Mouse (Mus musculus) embryonic fibroblast, embryonic 13.5 days (primary cell): ENCODE measurements at regions not wholly inside any gene's neighbourhood (a gene's known extent, or its start where the extent isn't known, plus 50 kb on each side); places are given as distances from the start of the nearest gene placed in this dataset.

Source experiments
- H3K27ac ChIP-seq: 2 replicates; pipeline ENCODE4 v1.5.1; 2012; ENCODE audit warnings: low read length, control low read depth, inconsistent platforms; ENCODE audit not compliant: insufficient read depth
- H3K4me1 ChIP-seq: 2 replicates; pipeline ENCODE4 v1.6.1; 2011; ENCODE audit warnings: low read length; ENCODE audit not compliant: control insufficient read depth, insufficient read depth
- H3K4me3 ChIP-seq: 2 replicates; pipeline ENCODE4 v1.5.1; 2011; ENCODE audit warnings: mild to moderate bottlenecking, control low read depth, low read length; ENCODE audit not compliant: insufficient read depth
- CTCF ChIP-seq: IDR thresholded peaks from 2 replicates; pipeline ENCODE4 v1.5.1; 2011; ENCODE audit warnings: mild to moderate bottlenecking, control low read depth, low read length, moderate library complexity, borderline replicate concordance; ENCODE audit not compliant: insufficient read depth
- POLR2A ChIP-seq: IDR thresholded peaks from 2 replicates; pipeline ENCODE4 v1.6.1; 2011; ENCODE audit warnings: low read depth, mild to moderate bottlenecking, control low read depth, low read length, moderate library complexity

- Histone ChIP-seq H3K4me1 (no peaks in the 10 kb centered on the region), H3K27ac (no peak overlapping the region), H3K4me3 (no peak overlapping the region)
- TF ChIP-seq POLR2A = no peak
- TF ChIP-seq CTCF = no peak
Measured at GRCm38 (mm10) chr13:70340437-70340836, 297.0 kb downstream of the Ice1 start.

DNA sequence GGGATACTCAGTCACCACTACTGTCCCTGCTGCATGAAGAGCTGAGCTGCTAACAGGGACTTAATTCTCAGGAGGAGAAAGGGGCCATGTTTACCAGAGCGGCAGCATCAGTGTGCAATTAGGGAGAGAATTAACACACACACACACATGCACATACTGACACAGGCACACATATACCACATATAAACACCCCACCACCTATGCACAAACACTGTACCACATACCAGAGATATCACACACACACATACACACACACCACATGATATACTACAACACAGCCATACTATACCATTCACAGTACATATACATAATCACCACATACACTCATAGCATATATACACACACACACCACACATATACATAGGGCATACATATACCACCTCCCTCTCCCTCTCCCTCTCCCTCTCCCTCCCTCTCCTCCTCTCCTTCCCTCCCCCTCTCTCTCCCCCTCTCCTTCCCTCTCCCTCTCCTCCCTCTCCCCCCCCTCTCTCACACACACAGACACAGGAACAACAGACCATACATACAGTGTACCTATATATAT is 294.2 kb downstream of the Ice1 start:
- TF ChIP-seq POLR2A = no peak
- TF ChIP-seq CTCF = no peak
- Histone ChIP-seq H3K4me1 (no peaks in the 10 kb centered on the region), H3K4me3 (no peak overlapping the region), H3K27ac (no peak overlapping the region)

- TF ChIP-seq CTCF (no peak), POLR2A (no peak)
- Histone ChIP-seq H3K4me3 (no peak overlapping the region), H3K27ac (no peak overlapping the region), H3K4me1 (no peaks in the 10 kb centered on the region)
Measured at GRCm38 (mm10) chr13:70343911-70344310, 293.5 kb downstream of the Ice1 start.

- no peak overlapping the region for H3K4me3 ChIP-seq
- H3K27ac ChIP-seq = no peak overlapping the region
- no peak for TF ChIP-seq CTCF
- TF ChIP-seq POLR2A = no peak
- H3K4me1 ChIP-seq = no peaks in the 10 kb centered on the region
Measured at GRCm38 (mm10) chr13:70344311-70344710, 293.1 kb downstream of the Ice1 start.

- H3K4me3 ChIP-seq = no peak overlapping the region
- TF ChIP-seq CTCF (no peak), POLR2A (no peak)
- H3K4me1 ChIP-seq = no peaks in the 10 kb centered on the region
- H3K27ac ChIP-seq = no peak overlapping the region
Measured at GRCm38 (mm10) chr13:70348456-70348855, 289.0 kb downstream of the Ice1 start.

DNA sequence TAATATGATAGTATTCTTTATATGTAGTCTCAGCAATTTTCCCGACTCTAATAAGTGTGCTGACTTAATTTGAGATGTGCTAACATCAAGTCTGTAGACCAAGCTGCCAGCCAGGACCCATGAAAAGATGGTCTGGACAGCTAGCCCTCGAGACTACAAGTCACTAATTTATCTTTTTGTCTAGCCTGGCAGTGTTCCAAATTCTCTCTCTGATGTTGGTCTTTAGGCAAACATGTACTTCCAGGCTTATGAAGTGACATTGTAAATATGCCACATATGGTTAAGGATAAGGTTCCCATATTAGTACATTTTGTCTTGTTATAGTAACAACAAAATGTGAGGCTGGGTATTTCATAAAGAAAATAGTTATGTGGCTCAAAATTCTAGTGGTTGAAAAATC is 288.5 kb downstream of the Ice1 start:
- Histone ChIP-seq H3K4me3 (no peak overlapping the region), H3K27ac (no peak overlapping the region), H3K4me1 (no peaks in the 10 kb centered on the region)
- TF ChIP-seq CTCF (no peak), POLR2A (no peak)

GRCm38 (mm10) chr13:70369647-70370046 is 267.8 kb downstream of the Ice1 start:
- no peak overlapping the region for H3K4me3 ChIP-seq
- no peak overlapping the region; the same call in 1 of the 2 replicates for H3K27ac ChIP-seq
- TF ChIP-seq CTCF (no peak), POLR2A (no peak)
- peaks cover 3% of the 10 kb centered on the region; the same call in 1 of the 2 replicates for H3K4me1 ChIP-seq

- H3K4me1 ChIP-seq = no peaks in the 10 kb centered on the region
- TF ChIP-seq CTCF (no peak), POLR2A (no peak)
Measured at GRCm38 (mm10) chr13:70380772-70381171, 256.7 kb downstream of the Ice1 start.

DNA sequence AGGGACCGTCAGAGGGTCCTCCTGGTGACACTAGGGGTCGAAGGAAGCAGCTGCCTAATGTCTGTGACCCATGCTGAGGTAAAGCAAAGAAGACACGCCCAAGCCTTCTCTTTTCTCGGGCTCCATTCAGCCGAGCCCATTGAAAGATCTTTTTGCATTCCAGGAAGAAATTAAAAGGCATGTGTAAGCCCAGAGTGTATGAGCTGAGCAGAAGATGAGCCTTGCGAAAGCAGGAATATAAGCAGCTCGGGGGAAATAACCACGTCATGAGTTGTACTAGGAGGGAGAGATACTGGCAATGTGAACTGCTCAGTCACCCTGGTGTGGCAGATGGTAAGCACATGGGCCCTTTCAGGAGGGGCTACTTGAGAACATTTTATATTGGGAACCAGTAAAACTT is 252.1 kb downstream of the Ice1 start:
- Histone ChIP-seq H3K27ac (no peak overlapping the region), H3K4me1 (no peaks in the 10 kb centered on the region), H3K4me3 (no peak overlapping the region)
- no peak for TF ChIP-seq CTCF
- TF ChIP-seq POLR2A = no peak

More at GRCm38 (mm10) chr13:70380772-70381171, 256.7 kb downstream of the Ice1 start:
- H3K4me3 ChIP-seq = no peak overlapping the region
- H3K27ac ChIP-seq = no peak overlapping the region

DNA sequence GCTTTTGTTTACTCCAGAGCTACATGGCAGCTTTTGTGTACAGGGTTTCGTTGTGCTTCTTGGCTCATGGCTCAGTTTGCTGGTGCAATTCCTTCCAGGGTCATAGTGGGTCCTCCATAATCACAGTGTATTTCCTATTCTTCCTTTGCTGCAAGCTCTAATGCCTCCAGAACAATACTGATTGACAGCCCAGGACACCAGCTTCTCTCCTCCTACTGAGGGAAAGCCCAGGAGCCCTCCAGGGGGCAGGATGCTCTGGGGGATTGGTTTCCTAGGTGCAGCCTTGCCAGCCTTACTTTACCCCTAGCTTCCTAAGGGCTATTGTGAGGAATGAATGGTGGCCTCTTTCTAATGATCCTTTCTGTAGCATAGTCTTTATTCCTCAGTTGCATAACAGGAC is 224.6 kb downstream of the Ice1 start:
- Histone ChIP-seq H3K4me1 (no peaks in the 10 kb centered on the region), H3K27ac (no peak overlapping the region), H3K4me3 (no peak overlapping the region)
- no peak for TF ChIP-seq CTCF
- TF ChIP-seq POLR2A = no peak

DNA sequence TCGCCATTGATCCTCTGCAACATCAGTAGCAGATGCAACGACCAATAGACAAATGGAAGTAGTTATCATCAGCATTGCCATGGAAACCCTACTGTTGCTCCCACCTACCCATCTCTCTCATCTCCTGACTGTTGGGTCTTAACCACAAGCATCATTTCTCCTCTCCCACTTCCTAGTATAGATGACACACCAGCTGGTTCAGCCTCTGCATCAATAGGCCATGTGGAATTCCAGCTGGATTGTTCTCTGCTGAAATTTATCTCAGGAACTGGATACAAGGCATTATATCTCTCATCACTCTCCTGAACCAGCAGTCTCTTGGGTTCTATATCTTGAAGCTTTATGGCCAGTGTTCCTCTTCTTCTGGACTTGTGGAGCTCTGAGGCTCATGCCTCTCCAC is 219.3 kb downstream of the Ice1 start:
- Histone ChIP-seq H3K4me3 (no peak overlapping the region), H3K4me1 (no peaks in the 10 kb centered on the region), H3K27ac (no peak overlapping the region)
- no peak for TF ChIP-seq CTCF
- no peak for TF ChIP-seq POLR2A
